Mouse (Mus musculus): ENCODE data around the gene 4933409G03Rik. TPM values are rescaled to one million over a fixed set of nuclear protein-coding genes. Genes with fewer than 3 reads are reported as not detected.

4933409G03Rik gene
- not detected for total RNA-seq (2023)

DNA sequence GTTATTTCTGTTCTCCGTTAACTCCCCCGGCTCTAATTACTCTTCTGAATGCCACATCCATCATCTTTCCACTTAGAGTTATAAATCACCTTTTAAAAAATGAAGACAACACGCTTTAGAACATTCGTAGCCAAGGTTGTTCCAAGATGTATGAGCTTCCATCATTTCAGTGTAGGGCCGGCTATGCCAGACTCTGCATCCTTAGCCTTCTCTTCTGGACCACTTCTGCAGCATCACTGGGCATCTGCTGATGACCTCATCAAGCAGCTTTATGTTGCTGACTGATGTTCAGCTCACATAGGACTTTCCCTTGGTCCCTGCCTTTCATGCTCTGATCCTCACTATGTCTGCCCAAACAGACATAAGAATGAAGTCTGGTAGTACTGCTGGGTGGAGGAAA, at the start of gene 4933409G03Rik:
Gene 4933409G03Rik (plus strand): TSS at position 301 of the 400 bp plus-strand sequence.

DNA sequence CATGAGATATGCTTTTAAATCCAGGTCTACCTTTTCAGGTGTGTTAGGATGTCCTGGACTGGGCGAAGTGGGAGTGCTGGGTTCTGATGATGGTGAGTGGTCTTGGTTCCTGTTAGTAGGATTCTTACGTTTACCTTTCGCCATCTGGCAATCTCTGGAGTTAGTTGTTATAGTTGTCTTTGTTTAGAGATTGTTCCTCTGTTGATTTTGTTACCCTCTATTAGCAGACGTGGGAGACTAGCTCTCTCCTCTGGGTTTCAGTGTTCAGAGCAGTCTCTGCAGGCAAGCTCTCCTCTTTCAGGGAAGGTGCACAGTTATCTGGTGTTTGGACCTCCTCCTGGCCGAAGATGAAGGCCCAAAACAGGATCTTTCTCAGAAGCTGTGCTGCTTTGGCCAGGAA, 74.0 kb downstream of the 4933409G03Rik start, which contains the start of gene 4932414N04Rik:
Gene 4932414N04Rik (plus strand): TSS at position 301 of the 400 bp plus-strand sequence.

Other genes with a start within 250 kb of the 4933409G03Rik start
- gene Stk39, start 110.1 kb upstream of the 4933409G03Rik start, total RNA-seq (2023): 10 to 100 TPM; 32.6 to 42.7 TPM
- not detected for gene 4932414N04Rik, start 74.1 kb downstream of the 4933409G03Rik start, total RNA-seq (2023)